Mouse (Mus musculus) liver, embryonic 12.5 days (tissue): ENCODE data around the gene Olfr112. TPM values are rescaled to one million over a fixed set of nuclear protein-coding genes. Genes with fewer than 3 reads are reported as not detected.

Experiments used
- polyA plus RNA-seq: library from polyadenylated mRNA; unstranded; fragments of >200 nt; fragmentation: Nextera tagmentation; extraction: Ambion mirVana; gene quantifications from 2 replicates; pipeline ENCODE4 v1.2.1, GENCODE M21; 2016

Gene Olfr112
- polyA plus RNA-seq, 1 experiment from 2014 or later, result not detected

Other genes with a start within 250 kb of the Olfr112 start
- not detected in 2 replicates for gene Olfr103, start 229.8 kb downstream of the Olfr112 start, polyA plus RNA-seq
- not detected in 2 replicates for gene Olfr104-ps, start 209.9 kb downstream of the Olfr112 start, polyA plus RNA-seq
- gene Olfr105-ps, start 190.4 kb downstream of the Olfr112 start, polyA plus RNA-seq, result not detected in 2 replicates
- gene Olfr106-ps, start 179.1 kb downstream of the Olfr112 start, polyA plus RNA-seq, result not detected in 2 replicates
- gene Olfr107, start 170.2 kb downstream of the Olfr112 start, polyA plus RNA-seq, result not detected in 2 replicates
- gene Olfr108, start 124.0 kb downstream of the Olfr112 start, polyA plus RNA-seq, result not detected in 2 replicates
- gene Olfr109, start 110.5 kb downstream of the Olfr112 start, polyA plus RNA-seq, result not detected in 2 replicates
- gene H2-M2, start 85.9 kb downstream of the Olfr112 start, polyA plus RNA-seq, result not detected in 2 replicates
- not detected in 2 replicates for gene Olfr110, start 77.0 kb downstream of the Olfr112 start, polyA plus RNA-seq
- gene Olfr111, start 61.4 kb downstream of the Olfr112 start, polyA plus RNA-seq, result not detected in 2 replicates
- gene Olfr113, start 8.2 kb upstream of the Olfr112 start, polyA plus RNA-seq, result not detected in 2 replicates
- gene Olfr114, start 23.3 kb upstream of the Olfr112 start, polyA plus RNA-seq, result not detected in 2 replicates
- gene Olfr115, start 57.7 kb upstream of the Olfr112 start, polyA plus RNA-seq, result not detected in 2 replicates
- not detected in 2 replicates for gene Olfr116, start 57.7 kb upstream of the Olfr112 start, polyA plus RNA-seq
- gene Olfr117, start 94.3 kb upstream of the Olfr112 start, polyA plus RNA-seq, result not detected in 2 replicates
- gene Olfr118, start 97.5 kb upstream of the Olfr112 start, polyA plus RNA-seq, result not detected in 2 replicates
- gene Olfr119, start 127.1 kb upstream of the Olfr112 start, polyA plus RNA-seq, result not detected in 2 replicates
- not detected in 2 replicates for gene Olfr120, start 152.4 kb upstream of the Olfr112 start, polyA plus RNA-seq
- gene Olfr121, start 179.4 kb upstream of the Olfr112 start, polyA plus RNA-seq, result not detected in 2 replicates
- not detected in 2 replicates for gene Olfr122, start 199.2 kb upstream of the Olfr112 start, polyA plus RNA-seq
- not detected in 2 replicates for gene Olfr123, start 224.1 kb upstream of the Olfr112 start, polyA plus RNA-seq
- gene Olfr124, start 230.4 kb upstream of the Olfr112 start, polyA plus RNA-seq, result not detected in 2 replicates